Mouse (Mus musculus) MEL (cell line): ENCODE data around the gene Impdh2. TPM values are rescaled to one million over a fixed set of nuclear protein-coding genes. Genes with fewer than 3 reads are reported as not detected.

Source experiments
- DNase-seq: peaks from one replicate; pipeline ENCODE4 v3.0.0; 2011; ENCODE audit warnings: low read depth, low spot score
- H3K27ac ChIP-seq: 2 replicates; pipeline ENCODE4 v1.5.1; 2012; ENCODE audit warnings: low read depth, mild to moderate bottlenecking, control low read depth, low read length, moderate library complexity; ENCODE audit not compliant: control insufficient read depth
- H3K27me3 ChIP-seq, 2 experiments: fragments of 150-350 bp in 1 of 2; sonication (generic) in 1 of 2; 2 replicates each; pipeline ENCODE4 v1.6.1; 2012; ENCODE audit warnings: low read length in 2 of 2, mild to moderate bottlenecking in 2 of 2, improper control_type of control experiment in 1 of 2, moderate library complexity in 1 of 2; ENCODE audit not compliant: insufficient read depth in 2 of 2, control insufficient read depth in 1 of 2
- H3K36me3 ChIP-seq, 2 experiments: 2 replicates each; pipeline ENCODE4 v1.6.1; 2012 to 2014; ENCODE audit warnings: low read length in 2 of 2, improper control_type of control experiment in 1 of 2, inconsistent platforms in 1 of 2, mild to moderate bottlenecking in 1 of 2; ENCODE audit not compliant: insufficient read depth in 2 of 2, control insufficient read depth in 1 of 2
- H3K4me1 ChIP-seq, 2 experiments: fragments of 150-350 bp in 1 of 2; sonication (generic) in 1 of 2; 2 replicates each; pipeline ENCODE4 v1.6.1; 2012; ENCODE audit warnings: low read length in 2 of 2, improper control_type of control experiment in 1 of 2, mild to moderate bottlenecking in 1 of 2; ENCODE audit not compliant: insufficient read depth in 2 of 2, control insufficient read depth in 1 of 2
- H3K4me3 ChIP-seq, 2 experiments: fragments of 150-350 bp in 1 of 2; sonication (generic) in 1 of 2; 2 replicates each; pipeline ENCODE4 v1.5.1; 2012; ENCODE audit warnings: low read depth in 2 of 2, low read length in 2 of 2, mild to moderate bottlenecking in 2 of 2, moderate library complexity in 2 of 2, control low read depth in 1 of 2, improper control_type of control experiment in 1 of 2; ENCODE audit not compliant: control insufficient read depth in 1 of 2, insufficient read depth in 1 of 2
- H3K79me2 ChIP-seq: 2 replicates; pipeline ENCODE4 v1.6.1; 2012; ENCODE audit warnings: mild to moderate bottlenecking, low read length, moderate library complexity; ENCODE audit not compliant: control insufficient read depth, poor library complexity, insufficient read depth
- H3K9ac ChIP-seq: 2 replicates; pipeline ENCODE4 v1.6.1; 2012; ENCODE audit warnings: low read depth, mild to moderate bottlenecking, control low read depth, low read length, moderate library complexity; ENCODE audit not compliant: control insufficient read depth, poor library complexity, severe bottlenecking
- H3K9me3 ChIP-seq: fragments of 150-350 bp; sonication (generic); replicated peaks from 2 replicates; pipeline ENCODE4 v1.6.1; 2012; ENCODE audit warnings: mild to moderate bottlenecking, low read length, improper control_type of control experiment, moderate library complexity; ENCODE audit not compliant: insufficient read depth
- BHLHE40 ChIP-seq: IDR thresholded peaks from 2 replicates; pipeline ENCODE4 v1.6.1; 2012; ENCODE audit warnings: low read depth, mild to moderate bottlenecking, inconsistent platforms, low read length, improper control_type of control experiment, borderline replicate concordance
- E2F4 ChIP-seq: IDR thresholded peaks from 2 replicates; pipeline ENCODE4 v1.6.1; 2011; ENCODE audit warnings: low read depth, low read length, improper control_type of control experiment, borderline replicate concordance
- ELF1 ChIP-seq: IDR thresholded peaks from 2 replicates; pipeline ENCODE4 v1.6.1; 2014; ENCODE audit warnings: low read depth, mild to moderate bottlenecking, inconsistent platforms, low read length, improper control_type of control experiment, moderate library complexity
- EP300 ChIP-seq, 2 experiments: IDR thresholded peaks; 2 replicates each; pipeline ENCODE4 v1.6.1; 2011; ENCODE audit warnings: improper control_type of control experiment in 2 of 2, low read length in 2 of 2, low read depth in 1 of 2, mild to moderate bottlenecking in 1 of 2
- ETS1 ChIP-seq: IDR thresholded peaks from 2 replicates; pipeline ENCODE4 v1.6.1; 2012; ENCODE audit warnings: low read depth, mild to moderate bottlenecking, inconsistent platforms, low read length, improper control_type of control experiment, moderate library complexity
- GATA1 ChIP-seq: IDR thresholded peaks from 2 replicates; pipeline ENCODE4 v1.6.1; 2011; ENCODE audit warnings: low read depth, low read length, improper control_type of control experiment
- HCFC1 ChIP-seq: IDR thresholded peaks from 2 replicates; pipeline ENCODE4 v1.6.1; 2012; ENCODE audit warnings: low read depth, mild to moderate bottlenecking, inconsistent platforms, low read length, improper control_type of control experiment, moderate library complexity
- MAFK ChIP-seq: IDR thresholded peaks from 2 replicates; pipeline ENCODE4 v1.6.1; 2011; ENCODE audit warnings: low read depth, mild to moderate bottlenecking, low read length, improper control_type of control experiment, borderline replicate concordance
- MAX ChIP-seq: IDR thresholded peaks from 2 replicates; pipeline ENCODE4 v1.6.1; 2011; ENCODE audit warnings: low read length, improper control_type of control experiment
- MAZ ChIP-seq: IDR thresholded peaks from 2 replicates; pipeline ENCODE4 v1.6.1; 2012; ENCODE audit warnings: low read depth, mild to moderate bottlenecking, inconsistent platforms, low read length, improper control_type of control experiment
- MXI1 ChIP-seq: IDR thresholded peaks from 2 replicates; pipeline ENCODE4 v1.6.1; 2011; ENCODE audit warnings: mild to moderate bottlenecking, low read depth, low read length, improper control_type of control experiment
- MYB ChIP-seq: IDR thresholded peaks from 2 replicates; pipeline ENCODE4 v1.6.1; 2011; ENCODE audit warnings: mild to moderate bottlenecking, low read depth, low read length, improper control_type of control experiment
- MYC ChIP-seq: IDR thresholded peaks from 2 replicates; pipeline ENCODE4 v1.6.1; 2011; ENCODE audit warnings: low read depth, mild to moderate bottlenecking, low read length, improper control_type of control experiment, moderate library complexity
- NELFE ChIP-seq: IDR thresholded peaks from 2 replicates; pipeline ENCODE4 v1.6.1; 2011; ENCODE audit warnings: low read depth, low read length, improper control_type of control experiment
- NRF1 ChIP-seq: IDR thresholded peaks from 2 replicates; pipeline ENCODE4 v1.6.1; 2014; ENCODE audit warnings: low read depth, mild to moderate bottlenecking, inconsistent platforms, low read length, improper control_type of control experiment, moderate library complexity; ENCODE audit not compliant: poor library complexity, insufficient read depth, severe bottlenecking
- POLR2A ChIP-seq, 2 experiments: IDR thresholded peaks; 2 replicates each; pipeline ENCODE4 v1.6.1; 2011 to 2012; ENCODE audit warnings: low read length in 2 of 2, mild to moderate bottlenecking in 2 of 2, control low read depth in 1 of 2, improper control_type of control experiment in 1 of 2, low read depth in 1 of 2, moderate library complexity in 1 of 2; ENCODE audit not compliant: control insufficient read depth in 1 of 2, insufficient read depth in 1 of 2, poor library complexity in 1 of 2
- POLR2AphosphoS2 ChIP-seq: IDR thresholded peaks from 2 replicates; pipeline ENCODE4 v1.6.1; 2011; ENCODE audit warnings: low read length, improper control_type of control experiment
- POLR2AphosphoS5 ChIP-seq: IDR thresholded peaks from 2 replicates; pipeline ENCODE4 v1.6.1; 2012; ENCODE audit warnings: low read depth, borderline replicate concordance, mild to moderate bottlenecking, inconsistent platforms, low read length, moderate library complexity, mixed read lengths
- SIN3A ChIP-seq: IDR thresholded peaks from 2 replicates; pipeline ENCODE4 v1.6.1; 2012; ENCODE audit warnings: low read length, improper control_type of control experiment, inconsistent platforms
- SMC3 ChIP-seq: IDR thresholded peaks from 2 replicates; pipeline ENCODE4 v1.6.1; 2011; ENCODE audit warnings: low read depth, low read length, improper control_type of control experiment
- TCF12 ChIP-seq: IDR thresholded peaks from 2 replicates; pipeline ENCODE4 v1.6.1; 2014; ENCODE audit warnings: low read depth, mild to moderate bottlenecking, inconsistent platforms, low read length, improper control_type of control experiment, moderate library complexity
- ZNF384 ChIP-seq: IDR thresholded peaks from 2 replicates; pipeline ENCODE4 v1.6.1; 2012; ENCODE audit warnings: low read depth, mild to moderate bottlenecking, inconsistent platforms, low read length, improper control_type of control experiment
- polyA plus RNA-seq, 2 experiments: library from polyadenylated mRNA; stranded (reverse) in 1 of 2; unstranded in 1 of 2; fragments of >175 nt in 1 of 2; fragments of >200 nt in 1 of 2; gene quantifications; 2 replicates each; pipeline versions ENCODE4 v1.2.1 to v1.2.4; 2012; ENCODE audit warnings: low replicate concordance in 2 of 2, low read depth in 1 of 2; ENCODE audit not compliant: insufficient read length in 2 of 2, insufficient read depth in 1 of 2, missing spikeins in 1 of 2
- total RNA-seq: library from RNA; depleted of rRNA; stranded (reverse); fragments of 300-350 nt; gene quantifications from 2 replicates; pipeline ENCODE4 v1.2.3, GENCODE M21; 2012

The Impdh2 gene
- total and polyA plus RNA-seq, 3 experiments, result 519 to 550 TPM; not detected in 1

GRCm38 (mm10) chr9:108569381-108570206 lies 9.5 kb downstream of the Impdh2 start, which contains the start of gene Dalrd3:
Gene Dalrd3, plus strand, starts transcription at chr9:108569886.
- peak within 1 kb of the TSS; percentile 89 for H3K9ac ChIP-seq
- H3K36me3 ChIP-seq, result peaks cover 0 to 12% of the 10 kb centered on the region in 2 experiments
- peaks cover 28% of the 10 kb centered on the region for H3K79me2 ChIP-seq
- TF ChIP-seq EP300 (IDR thresholded peaks at IDR 0.05; ENCODE audit: low read depth in 1 of 2, low read length in 2 of 2) (0 out of 4 replicates have a peak, but pooled peaks of 1 of the 2 experiments have one; percentile 7), POLR2AphosphoS2 (peak; percentile 85), E2F4 (no peak), GATA1 (peak; percentile 22; the same call in 1 of the 2 replicates), MXI1 (peak; percentile 95), TCF12 (no peak), MAX (peak; percentile 58), POLR2A (IDR thresholded peaks at IDR 0.05; ENCODE audit: control insufficient read depth in 1 of 2, insufficient read depth in 1 of 2, low read depth in 1 of 2, low read length in 2 of 2, poor library complexity in 1 of 2) (peak in 1 of 2 experiments; percentile 76; a peak in 2 of 4 replicates), HCFC1 (peak; percentile 83), MAZ (peak; percentile 89), MYC (no peak), ETS1 (peak; percentile 22; the same call in 1 of the 2 replicates), SIN3A (peak; percentile 97), ZNF384 (0 out of 2 replicates have a peak, but pooled peaks have one; percentile 12), SMC3 (0 out of 2 replicates have a peak, but pooled peaks have one; percentile 9), BHLHE40 (no peak), MAFK (no peak), ELF1 (peak; percentile 96), NELFE (peak; percentile 50), NRF1 (peak; percentile 50), MYB (no peak), POLR2AphosphoS5 (no peak)
- TF ChIP-seq, all 39 proteins: peak for 15
- H3K27me3 ChIP-seq, result no peaks in the 10 kb centered on the region
- peak within 1 kb of the TSS; percentile 90 for H3K27ac ChIP-seq
- DNase-seq, result peak; percentile 98
- H3K4me1 ChIP-seq, result peaks cover 0 to 24% of the 10 kb centered on the region in 2 experiments; a peak in 3 of 4 replicates
- H3K9me3 ChIP-seq, result no peaks in the 10 kb centered on the region
- H3K4me3 ChIP-seq, result peak within 1 kb of the TSS; percentile 59 to 79
